ENCODE assay signal across 9 mouse cellular contexts in the genomic region with DNA sequence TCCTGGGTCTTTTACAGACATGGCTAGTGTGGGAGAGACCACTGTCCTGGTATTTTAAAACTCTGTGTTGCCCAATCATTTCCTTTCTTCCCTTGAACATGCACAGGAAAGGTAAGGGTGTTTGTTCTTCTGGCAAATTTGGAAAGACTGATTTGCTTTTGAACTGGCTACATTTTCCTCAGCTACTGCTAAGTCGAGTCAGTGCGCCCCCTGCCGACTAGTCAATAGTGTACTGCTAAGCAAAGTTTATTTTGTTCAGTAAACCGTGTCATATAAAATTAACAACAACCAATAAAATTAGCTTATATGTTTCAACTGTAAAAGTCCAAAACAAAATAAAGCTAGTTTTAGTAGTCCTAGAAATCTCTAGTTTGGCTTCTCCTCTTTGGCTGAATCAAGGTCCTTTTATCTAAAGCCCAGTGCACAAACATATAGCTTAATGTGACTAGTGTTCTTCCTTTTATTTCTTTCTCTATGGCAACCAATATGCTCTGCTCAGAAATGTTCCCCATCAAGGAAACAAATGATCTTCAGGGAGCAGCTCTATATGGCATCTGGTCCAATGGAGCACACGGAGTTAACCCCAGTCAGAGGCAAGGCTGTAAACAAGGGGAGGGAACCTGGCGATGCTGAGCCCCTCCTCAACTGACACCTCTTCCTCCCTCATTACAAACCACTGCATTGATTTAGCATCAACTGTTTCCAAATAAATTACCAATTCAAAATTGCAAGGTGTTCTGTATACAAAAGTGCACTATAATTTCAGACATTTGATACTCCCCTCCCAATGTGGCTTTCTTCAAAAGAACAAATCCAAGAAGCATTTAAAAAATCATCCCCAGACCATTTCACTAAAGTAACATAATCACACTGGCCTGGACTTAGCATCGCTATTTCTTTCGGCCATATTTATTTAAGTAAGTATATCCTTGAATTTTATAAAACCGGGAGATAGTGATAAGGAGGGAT. TPM values are rescaled to one million over a fixed set of nuclear protein-coding genes. Genes with fewer than 3 reads are reported as not detected.
A peak's percentile ranks its signal among the peaks of the same experiment; 100 is the strongest.
DNase-seq lines count a peak whose midpoint lies in the region; ATAC-seq and TF ChIP-seq lines count a peak whose summit lies in the region.
"Had no signal": no experiment of that assay in that cellular context is flagged by ENCODE, and none has a peak within 500 bp of the region (broad histone marks: within the 10 kb centered on the region; RNA-seq: fewer than 3 reads in every experiment).

No protein-coding gene starts in this region.

- WGBS in cerebellum, adult 2 months, result 26% methylated on average over 9 of the region's 9 CpGs
- under 1% methylated on average over 9 of the region's 9 CpGs for WGBS in forebrain, embryonic 16.5 days
- under 1% methylated on average over 9 of the region's 9 CpGs for WGBS in midbrain, embryonic 10.5 days

- peak overlapping the region; percentile 94 for H3K4me2 ChIP-seq in forebrain, embryonic 16.5 days (ENCODE audit: low read length)

- peak; percentile 60 to 61 for DNase-seq in cerebellum, adult 2 months
- no peak for DNase-seq in cerebellum, adult 8-10 months
- peak; percentile 78 for DNase-seq in thymus, postnatal 4 days
- no peak for DNase-seq in thymus, adult 18-20 months
- DNase-seq in kidney, postnatal 25 days, result peak; percentile 87 to 91
- peak; percentile 79 for DNase-seq in midbrain, embryonic 10.5 days (ENCODE audit: low spot score)

- no peak overlapping the region for H3K4me3 ChIP-seq in cerebellum, adult 2 months (replicated peaks; ENCODE audit: insufficient read depth, low read depth, low read length)
- H3K4me3 ChIP-seq in forebrain, embryonic 16.5 days (replicated peaks; ENCODE audit: low read length), result peak overlapping the region; percentile 86
- peak overlapping the region; percentile 99 for H3K4me3 ChIP-seq in midbrain, embryonic 10.5 days

- H3K27me3 ChIP-seq in cerebellum, adult 2 months (ENCODE audit: control insufficient read depth, insufficient read depth, low read length), result peaks cover 12% of the 10 kb centered on the region; the same call in 1 of the 2 replicates
- H3K27me3 ChIP-seq in forebrain, embryonic 16.5 days (replicated peaks; ENCODE audit: control insufficient read depth, insufficient read depth, low read length), result no peaks in the 10 kb centered on the region
- peaks cover 54% of the 10 kb centered on the region for H3K27me3 ChIP-seq in midbrain, embryonic 10.5 days (ENCODE audit: low read depth, poor library complexity, severe bottlenecking)

- H3K9ac ChIP-seq in forebrain, embryonic 16.5 days (replicated peaks; ENCODE audit: low read depth, low read length), result peak overlapping the region; percentile 89

- H3K4me1 ChIP-seq in cerebellum, adult 2 months (ENCODE audit: control insufficient read depth, insufficient read depth, low read length), result 0 out of 2 replicates have a peak, but pooled peaks cover 6% of the 10 kb centered on the region
- H3K4me1 ChIP-seq in forebrain, embryonic 16.5 days (replicated peaks; ENCODE audit: control insufficient read depth, insufficient read depth, low read length), result peaks cover 4% of the 10 kb centered on the region; the same call in 1 of the 2 replicates
- peaks cover 46% of the 10 kb centered on the region for H3K4me1 ChIP-seq in midbrain, embryonic 10.5 days

- ATAC-seq in forebrain, embryonic 16.5 days, result no peak
- ATAC-seq in inflammation-experienced regulatory T-cells, adult 6 months, result no peak

- no peak overlapping the region for H3K27ac ChIP-seq in cerebellum, adult 2 months (ENCODE audit: insufficient read depth, low read length)
- peak overlapping the region; percentile 99 for H3K27ac ChIP-seq in forebrain, embryonic 16.5 days (ENCODE audit: low read length)
- peak overlapping the region; percentile 99 for H3K27ac ChIP-seq in midbrain, embryonic 10.5 days (replicated peaks)

- peak; percentile 59 for TF ChIP-seq CTCF in cerebellum, adult 2 months (IDR thresholded peaks at IDR 0.05; ENCODE audit: borderline replicate concordance, insufficient read depth, low read depth, low read length)

- no peaks in the 10 kb centered on the region for H3K36me3 ChIP-seq in forebrain, embryonic 16.5 days (ENCODE audit: control insufficient read depth, insufficient read depth)
- H3K36me3 ChIP-seq in midbrain, embryonic 10.5 days, result peaks cover under 1% of the 10 kb centered on the region
- H3K36me3 ChIP-seq: G1E had no signal

- no peaks in the 10 kb centered on the region for H3K9me3 ChIP-seq in forebrain, embryonic 16.5 days (ENCODE audit: control insufficient read depth, low read length)
- no peaks in the 10 kb centered on the region for H3K9me3 ChIP-seq in midbrain, embryonic 10.5 days (replicated peaks)

- no peak for TF ChIP-seq POLR2A in cerebellum, adult 2 months (IDR thresholded peaks at IDR 0.05; ENCODE audit: borderline replicate concordance, insufficient read depth, low read length)

RNA-seq across cellular contexts. Expression of gene Pou3f3, which starts 4.1 kb away (rescaled TPM):
- polyA plus RNA-seq in cerebellum, adult 2 months (2012; rRNA removed), result 14.1 and 15.9 TPM in 2 replicates
- 41.0 and 56.6 TPM in 2 replicates for polyA plus RNA-seq in forebrain, embryonic 16.5 days (2015; fragmentation: Nextera tagmentation; extraction: Ambion mirVana)
- 18.2 and 22.2 TPM in 2 replicates for polyA plus RNA-seq in midbrain, embryonic 10.5 days (2016; fragmentation: Nextera tagmentation; extraction: Ambion mirVana)
- not detected for polyA plus RNA-seq in inflammation-experienced regulatory T-cells, adult 6 months (2017; shearing (Covaris generic))
- polyA plus RNA-seq: G1E had no signal

Comparison
In these comparisons a context has a peak if more than half of its experiments do, and no peak if none do; other contexts are left out.
1. DNase-seq: peak in cerebellum, adult 2 months (2 of 2), thymus, postnatal 4 days (single experiment), kidney, postnatal 25 days (2 of 2) and midbrain, embryonic 10.5 days (single experiment); none in cerebellum, adult 8-10 months (single experiment) and thymus, adult 18-20 months (0 of 2).
2. RNA of gene Pou3f3, which starts 4.1 kb away (polyA plus RNA-seq): 41.0 to 56.6 TPM in forebrain, embryonic 16.5 days, 18.2 to 22.2 TPM in midbrain, embryonic 10.5 days and 14.1 to 15.9 TPM in cerebellum, adult 2 months; not detected in inflammation-experienced regulatory T-cells, adult 6 months; every median in the first group is over 10 times any median in the second.